Mouse (Mus musculus): ENCODE data around the gene Arpp21. TPM values are rescaled to one million over a fixed set of nuclear protein-coding genes. Genes with fewer than 3 reads are reported as not detected.

Arpp21 gene
- polyA plus RNA-seq, 1 experiment from 2014 or later: 32.2 TPM

DNA sequence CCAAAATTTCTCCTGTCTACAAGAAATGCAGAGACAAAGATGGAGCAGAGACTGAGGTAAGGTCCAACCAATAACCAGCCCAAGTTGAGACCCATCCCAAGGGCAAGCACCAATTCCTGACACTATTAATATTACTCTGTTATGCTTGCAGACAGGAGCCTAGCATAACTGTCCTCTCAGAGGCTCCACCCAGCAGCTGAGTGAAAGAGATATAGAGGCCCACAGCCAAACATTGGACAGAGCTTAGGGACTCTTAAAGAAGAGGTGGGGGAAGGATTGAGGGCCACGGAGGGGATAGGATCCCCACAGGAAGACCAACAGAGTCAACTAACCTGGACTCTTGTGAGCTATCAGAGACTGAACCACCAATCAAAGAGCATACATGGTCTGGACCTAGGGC, 18.0 kb upstream of the Arpp21 start:
- Histone ChIP-seq H3K4me1 (ENCODE audit: control insufficient read depth, insufficient read depth, low read length) (no peaks in the 10 kb centered on the region), H3K9me3 (replicated peaks; ENCODE audit: control insufficient read depth, low read length) (no peaks in the 10 kb centered on the region), H3K27ac (ENCODE audit: low read length) (no peak overlapping the region), H3K27me3 (ENCODE audit: control insufficient read depth, insufficient read depth, low read length) (no peaks in the 10 kb centered on the region), H3K4me3 (ENCODE audit: low read length) (no peak overlapping the region), H3K36me3 (ENCODE audit: control insufficient read depth, insufficient read depth) (no peaks in the 10 kb centered on the region), H3K4me2 (ENCODE audit: low read depth, low read length) (no peak overlapping the region), H3K9ac (ENCODE audit: low read length) (no peak overlapping the region)
- no peak for ATAC-seq (replicated peaks; ENCODE audit: extremely low read depth, insufficient read depth, low FRiP score)
- 71% methylated on average over 1 of the region's 1 CpGs for WGBS

- H3K9me3 ChIP-seq (replicated peaks; ENCODE audit: control insufficient read depth, low read length): no peaks in the 10 kb centered on the region
- no peaks in the 10 kb centered on the region for H3K4me1 ChIP-seq (ENCODE audit: control insufficient read depth, insufficient read depth, low read length)
- H3K4me3 ChIP-seq (ENCODE audit: low read length): no peak overlapping the region
- H3K27me3 ChIP-seq (ENCODE audit: control insufficient read depth, insufficient read depth, low read length): no peaks in the 10 kb centered on the region
- ATAC-seq (replicated peaks; ENCODE audit: extremely low read depth, insufficient read depth, low FRiP score): no peak
- H3K36me3 ChIP-seq (ENCODE audit: control insufficient read depth, insufficient read depth): no peaks in the 10 kb centered on the region
- H3K9ac ChIP-seq (ENCODE audit: low read length): no peak overlapping the region
- 73% methylated on average over 3 of the region's 3 CpGs for WGBS
- H3K27ac ChIP-seq (ENCODE audit: low read length): no peak overlapping the region
- H3K4me2 ChIP-seq (ENCODE audit: low read depth, low read length): no peak overlapping the region
Measured at GRCm38 (mm10) chr9:112251857-112252256, 16.1 kb upstream of the Arpp21 start.

- Histone ChIP-seq H3K27me3 (ENCODE audit: control insufficient read depth, insufficient read depth, low read length) (no peaks in the 10 kb centered on the region), H3K9ac (ENCODE audit: low read length) (no peak overlapping the region), H3K4me1 (ENCODE audit: control insufficient read depth, insufficient read depth, low read length) (no peaks in the 10 kb centered on the region), H3K9me3 (replicated peaks; ENCODE audit: control insufficient read depth, low read length) (no peaks in the 10 kb centered on the region), H3K27ac (ENCODE audit: low read length) (no peak overlapping the region), H3K4me2 (ENCODE audit: low read depth, low read length) (no peak overlapping the region), H3K36me3 (ENCODE audit: control insufficient read depth, insufficient read depth) (no peaks in the 10 kb centered on the region), H3K4me3 (ENCODE audit: low read length) (no peak overlapping the region)
- 84% methylated on average over 5 of the region's 5 CpGs for WGBS
- ATAC-seq (replicated peaks; ENCODE audit: extremely low read depth, insufficient read depth, low FRiP score): no peak
Measured at GRCm38 (mm10) chr9:112251339-112251738, 15.6 kb upstream of the Arpp21 start.

DNA sequence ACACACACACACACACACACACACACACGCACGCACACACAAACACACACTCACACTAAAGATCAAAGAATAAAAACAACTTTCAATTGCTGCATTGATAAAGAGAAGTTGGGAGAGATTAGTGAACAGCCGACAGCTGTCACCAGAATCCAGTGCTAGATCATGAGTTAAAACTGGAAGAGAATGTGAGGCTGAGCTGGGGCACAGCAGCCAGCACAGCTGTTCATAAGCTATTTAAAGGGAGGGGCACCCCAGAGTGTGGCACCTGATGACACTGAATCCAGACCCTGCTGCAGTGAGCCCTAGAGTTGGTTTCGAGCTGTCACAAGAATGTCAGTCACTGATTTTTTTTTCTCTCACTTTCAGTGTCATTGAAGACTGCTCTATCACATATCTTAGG, 14.0 kb upstream of the Arpp21 start:
- Histone ChIP-seq H3K4me3 (ENCODE audit: low read length) (no peak overlapping the region), H3K27ac (ENCODE audit: low read length) (no peak overlapping the region), H3K27me3 (ENCODE audit: control insufficient read depth, insufficient read depth, low read length) (no peaks in the 10 kb centered on the region), H3K9ac (ENCODE audit: low read length) (no peak overlapping the region), H3K9me3 (replicated peaks; ENCODE audit: control insufficient read depth, low read length) (no peaks in the 10 kb centered on the region), H3K36me3 (ENCODE audit: control insufficient read depth, insufficient read depth) (no peaks in the 10 kb centered on the region), H3K4me2 (ENCODE audit: low read depth, low read length) (no peak overlapping the region), H3K4me1 (ENCODE audit: control insufficient read depth, insufficient read depth, low read length) (no peaks in the 10 kb centered on the region)
- WGBS: 57% methylated on average over 4 of the region's 4 CpGs
- ATAC-seq (replicated peaks; ENCODE audit: extremely low read depth, insufficient read depth, low FRiP score): no peak

DNA sequence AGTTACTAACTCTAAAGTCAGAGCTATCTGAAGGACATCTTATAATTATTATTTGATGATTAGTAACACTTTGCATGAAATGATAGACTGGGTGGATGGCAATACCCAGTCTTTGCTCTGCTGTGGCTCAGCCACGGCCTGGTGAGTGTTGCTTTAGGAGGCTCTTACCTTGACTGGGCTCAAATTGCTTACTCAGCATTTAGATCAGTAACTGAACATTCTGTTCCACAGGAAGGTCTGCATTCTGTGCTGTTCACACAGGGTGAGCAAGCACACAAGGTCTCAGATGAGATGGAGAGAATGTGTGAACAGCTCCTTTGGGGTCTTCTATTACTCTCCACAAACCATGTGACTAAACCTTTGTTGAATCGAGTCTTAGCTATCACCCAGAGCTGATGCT, 11.4 kb upstream of the Arpp21 start:
- Histone ChIP-seq H3K27me3 (ENCODE audit: control insufficient read depth, insufficient read depth, low read length) (no peaks in the 10 kb centered on the region), H3K27ac (ENCODE audit: low read length) (no peak overlapping the region), H3K36me3 (ENCODE audit: control insufficient read depth, insufficient read depth) (no peaks in the 10 kb centered on the region), H3K9me3 (replicated peaks; ENCODE audit: control insufficient read depth, low read length) (no peaks in the 10 kb centered on the region), H3K4me2 (ENCODE audit: low read depth, low read length) (no peak overlapping the region), H3K4me1 (ENCODE audit: control insufficient read depth, insufficient read depth, low read length) (no peaks in the 10 kb centered on the region), H3K4me3 (ENCODE audit: low read length) (no peak overlapping the region), H3K9ac (ENCODE audit: low read length) (no peak overlapping the region)
- 66% methylated on average over 2 of the region's 2 CpGs for WGBS
- no peak for ATAC-seq (replicated peaks; ENCODE audit: extremely low read depth, insufficient read depth, low FRiP score)

DNA sequence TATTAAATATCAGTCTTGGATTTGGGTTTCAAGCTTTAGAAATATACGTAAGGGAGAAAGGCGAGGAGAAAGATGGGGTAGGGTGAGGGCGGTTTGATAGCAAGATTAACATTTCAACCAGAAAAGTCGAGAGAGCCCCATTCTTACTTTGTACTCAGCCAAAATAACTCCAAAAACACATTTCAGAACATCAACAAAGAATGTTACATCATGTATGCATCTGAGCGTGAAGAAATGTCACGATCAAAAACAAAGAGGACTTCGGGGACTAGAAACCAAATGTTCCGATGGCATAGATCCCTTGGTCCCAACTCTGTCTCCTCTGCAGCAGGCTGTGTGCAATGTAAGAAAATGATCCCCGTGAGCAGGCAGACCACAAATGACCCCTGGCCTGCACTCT, 2.4 kb upstream of the Arpp21 start:
- no peak overlapping the region for H3K4me2 ChIP-seq (ENCODE audit: low read depth, low read length)
- no peaks in the 10 kb centered on the region for H3K36me3 ChIP-seq (ENCODE audit: control insufficient read depth, insufficient read depth)
- no peak overlapping the region for H3K9ac ChIP-seq (ENCODE audit: low read length)
- H3K4me1 ChIP-seq (ENCODE audit: control insufficient read depth, insufficient read depth, low read length): peaks cover 7% of the 10 kb centered on the region; the same call in 1 of the 2 replicates
- no peak for ATAC-seq (replicated peaks; ENCODE audit: extremely low read depth, insufficient read depth, low FRiP score)
- no peaks in the 10 kb centered on the region for H3K9me3 ChIP-seq (replicated peaks; ENCODE audit: control insufficient read depth, low read length)
- 80% methylated on average over 9 of the region's 9 CpGs for WGBS
- peaks cover 40% of the 10 kb centered on the region for H3K27me3 ChIP-seq (ENCODE audit: control insufficient read depth, insufficient read depth, low read length)
- no peak overlapping the region for H3K4me3 ChIP-seq (ENCODE audit: low read length)
- no peak overlapping the region for H3K27ac ChIP-seq (ENCODE audit: low read length)

DNA sequence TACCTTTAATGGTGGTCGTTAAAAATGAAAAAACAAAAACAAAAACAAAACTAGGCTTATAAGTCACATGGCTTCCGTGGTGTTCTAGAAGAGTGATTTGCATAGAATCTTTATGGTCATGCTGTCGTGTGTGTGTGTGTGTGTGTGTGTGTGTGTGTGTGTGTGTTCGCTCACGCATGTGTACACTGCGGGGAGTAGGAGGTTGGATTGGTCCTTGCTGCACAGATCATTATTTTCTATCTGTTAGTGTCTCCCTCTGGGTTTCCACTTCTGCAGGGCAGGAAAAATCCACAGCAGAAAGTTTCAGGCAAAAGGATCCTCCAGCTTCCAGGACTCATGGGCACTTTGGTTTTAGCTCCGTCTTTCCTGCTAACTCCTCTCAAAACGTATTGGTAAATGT, 813 bp upstream of the Arpp21 start:
- Histone ChIP-seq H3K4me3 (ENCODE audit: low read length) (no peak overlapping the region), H3K4me2 (ENCODE audit: low read depth, low read length) (no peak overlapping the region), H3K9ac (ENCODE audit: low read length) (no peak overlapping the region), H3K9me3 (replicated peaks; ENCODE audit: control insufficient read depth, low read length) (no peaks in the 10 kb centered on the region), H3K4me1 (ENCODE audit: control insufficient read depth, insufficient read depth, low read length) (peaks cover 7% of the 10 kb centered on the region; the same call in 1 of the 2 replicates), H3K27me3 (ENCODE audit: control insufficient read depth, insufficient read depth, low read length) (peaks cover 47% of the 10 kb centered on the region), H3K36me3 (ENCODE audit: control insufficient read depth, insufficient read depth) (no peaks in the 10 kb centered on the region), H3K27ac (ENCODE audit: low read length) (no peak overlapping the region)
- 84% methylated on average over 8 of the region's 8 CpGs for WGBS
- ATAC-seq (replicated peaks; ENCODE audit: extremely low read depth, insufficient read depth, low FRiP score): no peak

GRCm38 (mm10) chr9:112235041-112235695, 570 bp downstream of the Arpp21 start:
- peak overlapping the region; percentile 62 for H3K4me3 ChIP-seq (ENCODE audit: low read length)
- H3K4me1 ChIP-seq (ENCODE audit: control insufficient read depth, insufficient read depth, low read length): peaks cover 7% of the 10 kb centered on the region; the same call in 1 of the 2 replicates
- WGBS: under 1% methylated on average over 44 of the region's 44 CpGs
- H3K27me3 ChIP-seq (ENCODE audit: control insufficient read depth, insufficient read depth, low read length): peaks cover 50% of the 10 kb centered on the region
- H3K27ac ChIP-seq (ENCODE audit: low read length): no peak overlapping the region
- H3K4me2 ChIP-seq (ENCODE audit: low read depth, low read length): peak overlapping the region; percentile 90
- ATAC-seq (replicated peaks; ENCODE audit: extremely low read depth, insufficient read depth, low FRiP score): peak; percentile 67
- H3K9ac ChIP-seq (ENCODE audit: low read length): peak overlapping the region; percentile 66
- H3K36me3 ChIP-seq (ENCODE audit: control insufficient read depth, insufficient read depth): no peaks in the 10 kb centered on the region
- no peaks in the 10 kb centered on the region for H3K9me3 ChIP-seq (replicated peaks; ENCODE audit: control insufficient read depth, low read length)

- Histone ChIP-seq H3K4me2 (ENCODE audit: low read depth, low read length) (peak overlapping the region; percentile 90), H3K4me3 (ENCODE audit: low read length) (peak overlapping the region; percentile 62), H3K4me1 (ENCODE audit: control insufficient read depth, insufficient read depth, low read length) (peaks cover 7% of the 10 kb centered on the region; the same call in 1 of the 2 replicates), H3K9ac (ENCODE audit: low read length) (peak overlapping the region; percentile 66), H3K9me3 (replicated peaks; ENCODE audit: control insufficient read depth, low read length) (no peaks in the 10 kb centered on the region), H3K27ac (ENCODE audit: low read length) (no peak overlapping the region), H3K27me3 (ENCODE audit: control insufficient read depth, insufficient read depth, low read length) (peaks cover 50% of the 10 kb centered on the region), H3K36me3 (ENCODE audit: control insufficient read depth, insufficient read depth) (no peaks in the 10 kb centered on the region)
- WGBS: under 1% methylated on average over 24 of the region's 24 CpGs
- peak; percentile 69 for ATAC-seq (replicated peaks; ENCODE audit: extremely low read depth, insufficient read depth, low FRiP score)
Measured at GRCm38 (mm10) chr9:112234505-112235024, 1.2 kb downstream of the Arpp21 start.

Measured in heart, embryonic 16.5 days (tissue).